Mouse (Mus musculus) liver, embryonic 11.5 days (tissue): ENCODE measurements around the gene Calml4. TPM values are rescaled to one million over a fixed set of nuclear protein-coding genes. Genes with fewer than 3 reads are reported as not detected.

Experiments used
- ATAC-seq: fragments of 200-750 bp; cut with Nextera tagmentation; replicated peaks from 2 replicates; pipeline ENCODE4 v1.8.0; 2017; ENCODE audit warnings: moderate number of reproducible peaks, mild to moderate bottlenecking, moderate TSS enrichment, moderate library complexity; ENCODE audit not compliant: low FRiP score
- DNase-seq: peaks from one replicate; pipeline ENCODE4 v3.0.0-alpha.2; 2017; ENCODE audit warnings: low spot score
- H3K27ac ChIP-seq: fragments of 300-500 bp; sonication (generic); 2 replicates; pipeline ENCODE4 v1.5.1; 2014; ENCODE audit warnings: mild to moderate bottlenecking, low read depth, low read length, control low read depth
- H3K27me3 ChIP-seq: fragments of 300-500 bp; sonication (generic); replicated peaks from 2 replicates; pipeline ENCODE4 v1.6.1; 2014; ENCODE audit warnings: low read length, mixed read lengths; ENCODE audit not compliant: control insufficient read depth, insufficient read depth
- H3K36me3 ChIP-seq: fragments of 300-500 bp; sonication (generic); 2 replicates; pipeline ENCODE4 v1.6.1; 2014; ENCODE audit warnings: mild to moderate bottlenecking, low read length, moderate library complexity, mixed read lengths; ENCODE audit not compliant: control insufficient read depth, insufficient read depth
- H3K4me1 ChIP-seq: fragments of 300-500 bp; sonication (generic); replicated peaks from 2 replicates; pipeline ENCODE4 v1.6.1; 2014; ENCODE audit warnings: low read length, mixed read lengths; ENCODE audit not compliant: control insufficient read depth, insufficient read depth
- H3K4me2 ChIP-seq: fragments of 300-500 bp; sonication (generic); 2 replicates; pipeline ENCODE4 v1.6.1; 2014; ENCODE audit warnings: mild to moderate bottlenecking, control low read depth, moderate library complexity
- H3K4me3 ChIP-seq: fragments of 300-500 bp; sonication (generic); 2 replicates; pipeline ENCODE4 v1.5.1; 2014; ENCODE audit warnings: low read depth, low read length, control low read depth
- H3K9ac ChIP-seq: fragments of 300-500 bp; sonication (generic); 2 replicates; pipeline ENCODE4 v1.6.1; 2014; ENCODE audit warnings: low read depth, low read length, control low read depth
- H3K9me3 ChIP-seq: fragments of 300-500 bp; sonication (generic); 2 replicates; pipeline ENCODE4 v1.6.1; 2016; ENCODE audit warnings: low read length, inconsistent platforms, mixed read lengths; ENCODE audit not compliant: control insufficient read depth
- WGBS: fragments of 180-500 bp; shearing (Covaris S2); extraction: QIAGEN DNeasy Blood & Tissue Kit; methylation state at CpG from one replicate; pipeline ENCODE4 v1.1.7; 2014; 5-methylcytosine and 5-hydroxymethylcytosine counted together
- polyA plus RNA-seq: library from polyadenylated mRNA; unstranded; fragments of >200 nt; fragmentation: Nextera tagmentation; extraction: Ambion mirVana; gene quantifications from 2 replicates; pipeline ENCODE4 v1.2.1, GENCODE M21; 2014

Gene Calml4
- polyA plus RNA-seq, 1 experiment from 2014 or later = 1.8 TPM

DNA sequence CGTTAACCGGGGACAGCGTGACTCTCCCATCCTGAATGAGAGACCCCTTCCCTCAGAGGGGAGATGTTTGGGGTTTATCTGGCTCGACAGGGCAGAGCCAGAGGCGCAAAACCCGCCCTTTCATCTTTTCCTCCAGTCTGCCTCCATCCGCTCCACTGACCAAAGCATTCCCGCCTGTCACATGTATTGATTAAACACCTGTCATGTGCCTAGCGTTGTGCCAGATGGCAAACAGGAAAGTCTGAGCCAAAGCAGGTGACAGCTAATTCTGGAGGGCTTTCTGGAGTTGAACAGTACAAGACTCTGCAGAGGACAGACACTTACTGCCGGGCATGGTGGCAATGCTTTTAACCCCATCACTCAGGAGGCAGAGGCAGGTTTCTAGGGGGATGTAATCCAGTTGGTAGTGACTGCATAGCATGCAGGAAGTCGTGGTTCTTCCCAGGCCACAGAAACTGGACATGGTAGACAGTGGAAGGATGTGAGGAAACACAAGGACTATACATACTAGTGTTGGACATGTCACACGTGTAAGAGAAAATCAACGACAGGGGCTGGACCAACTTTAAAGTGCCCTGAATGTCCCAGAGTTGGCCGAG lies 18.6 kb upstream of the Calml4 start:
- H3K4me1 ChIP-seq = peaks cover 26% of the 10 kb centered on the region
- DNase-seq (no peak), ATAC-seq (no peak; the same call in 1 of the 2 replicates)
- peak overlapping the region; percentile 89 for H3K27ac ChIP-seq
- peak overlapping the region; percentile 79 for H3K4me3 ChIP-seq
- WGBS = 10% methylated on average over 14 of the region's 14 CpGs
- no peaks in the 10 kb centered on the region for H3K27me3 ChIP-seq
- peak overlapping the region; percentile 96 for H3K9ac ChIP-seq
- H3K4me2 ChIP-seq = peak overlapping the region; percentile 77
- H3K9me3 ChIP-seq = no peaks in the 10 kb centered on the region
- H3K36me3 ChIP-seq = no peaks in the 10 kb centered on the region

- H3K4me2 ChIP-seq = no peak overlapping the region
- ATAC-seq (no peak), DNase-seq (no peak)
- H3K9me3 ChIP-seq = no peaks in the 10 kb centered on the region
- H3K4me1 ChIP-seq = peaks cover 26% of the 10 kb centered on the region
- H3K27ac ChIP-seq = no peak overlapping the region
- WGBS = 80% methylated on average over 10 of the region's 10 CpGs
- H3K9ac ChIP-seq = no peak overlapping the region
- H3K36me3 ChIP-seq = peaks cover 3% of the 10 kb centered on the region; the same call in 1 of the 2 replicates
- no peak overlapping the region for H3K4me3 ChIP-seq
- no peaks in the 10 kb centered on the region for H3K27me3 ChIP-seq
Measured at GRCm38 (mm10) chr9:62843356-62844024, 14.4 kb upstream of the Calml4 start.

- Histone ChIP-seq H3K9ac (no peak overlapping the region), H3K4me1 (peaks cover 20% of the 10 kb centered on the region), H3K9me3 (no peaks in the 10 kb centered on the region), H3K4me2 (no peak overlapping the region), H3K27me3 (no peaks in the 10 kb centered on the region), H3K27ac (no peak overlapping the region), H3K36me3 (peaks cover 3% of the 10 kb centered on the region; the same call in 1 of the 2 replicates), H3K4me3 (no peak overlapping the region)
- 90% methylated on average over 5 of the region's 5 CpGs for WGBS
- DNase-seq = no peak
- no peak for ATAC-seq
Measured at GRCm38 (mm10) chr9:62844461-62844860, 13.4 kb upstream of the Calml4 start.

GRCm38 (mm10) chr9:62847694-62848093 lies 10.2 kb upstream of the Calml4 start:
- Histone ChIP-seq H3K9ac (no peak overlapping the region), H3K27me3 (no peaks in the 10 kb centered on the region), H3K9me3 (no peaks in the 10 kb centered on the region), H3K4me2 (no peak overlapping the region), H3K27ac (no peak overlapping the region), H3K36me3 (peaks cover 7% of the 10 kb centered on the region; the same call in 1 of the 2 replicates), H3K4me3 (no peak overlapping the region), H3K4me1 (peaks cover 6% of the 10 kb centered on the region)
- peak; percentile 82 for DNase-seq
- peak; percentile 69 for ATAC-seq
- WGBS = 3% methylated on average over 3 of the region's 3 CpGs

DNA sequence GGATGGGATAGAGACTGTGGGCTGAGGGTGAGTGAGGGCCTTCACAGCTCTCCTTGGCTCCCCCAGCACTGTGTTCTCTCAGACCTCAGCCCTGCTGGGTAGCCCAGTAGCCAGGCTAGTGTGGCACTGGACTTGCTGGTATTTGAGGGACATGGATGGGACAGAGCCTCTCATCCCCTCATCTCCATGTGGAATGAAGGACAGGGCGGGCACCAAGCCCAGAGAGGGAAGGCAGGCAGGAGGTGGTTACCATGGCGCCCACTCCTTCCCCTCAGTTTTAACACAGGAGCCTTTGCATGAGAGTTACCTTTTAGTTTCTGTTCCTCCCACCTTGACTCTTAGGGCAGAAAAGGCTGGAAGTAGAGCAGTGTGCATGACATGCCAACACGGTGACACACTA lies 9.2 kb upstream of the Calml4 start:
- Histone ChIP-seq H3K9me3 (no peaks in the 10 kb centered on the region), H3K36me3 (peaks cover 7% of the 10 kb centered on the region; the same call in 1 of the 2 replicates), H3K4me2 (no peak overlapping the region), H3K27me3 (no peaks in the 10 kb centered on the region), H3K4me1 (peaks cover 4% of the 10 kb centered on the region), H3K9ac (no peak overlapping the region), H3K27ac (no peak overlapping the region), H3K4me3 (no peak overlapping the region)
- WGBS = 95% methylated on average over 3 of the region's 3 CpGs
- ATAC-seq (no peak), DNase-seq (no peak)

DNA sequence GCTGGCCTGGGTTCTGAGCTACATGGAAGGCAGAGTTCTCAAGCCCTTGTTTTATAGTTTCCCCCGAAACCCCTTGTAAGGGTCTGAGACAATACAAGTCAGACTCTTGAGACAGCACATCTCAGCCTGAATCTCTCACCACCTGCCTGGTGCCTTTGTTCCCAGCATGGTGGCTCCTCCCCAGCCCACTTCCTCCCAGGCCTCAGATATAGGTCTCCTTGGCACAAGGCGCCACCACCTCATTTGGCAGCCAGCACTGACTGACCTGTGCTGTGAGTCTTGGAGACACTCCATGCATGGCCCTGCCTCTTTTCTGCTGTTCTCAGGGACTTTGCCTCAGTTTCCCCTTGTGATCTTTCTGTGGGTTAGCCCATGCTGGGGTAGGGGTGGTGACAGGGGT lies 6.3 kb upstream of the Calml4 start:
- no peak overlapping the region for H3K4me2 ChIP-seq
- peaks cover 4% of the 10 kb centered on the region for H3K4me1 ChIP-seq
- no peak overlapping the region for H3K9ac ChIP-seq
- no peak overlapping the region for H3K4me3 ChIP-seq
- no peak overlapping the region for H3K27ac ChIP-seq
- WGBS = 81% methylated on average over 2 of the region's 2 CpGs
- H3K36me3 ChIP-seq = peaks cover 4% of the 10 kb centered on the region; the same call in 1 of the 2 replicates
- H3K27me3 ChIP-seq = no peaks in the 10 kb centered on the region
- DNase-seq (no peak), ATAC-seq (no peak)
- no peaks in the 10 kb centered on the region for H3K9me3 ChIP-seq

DNA sequence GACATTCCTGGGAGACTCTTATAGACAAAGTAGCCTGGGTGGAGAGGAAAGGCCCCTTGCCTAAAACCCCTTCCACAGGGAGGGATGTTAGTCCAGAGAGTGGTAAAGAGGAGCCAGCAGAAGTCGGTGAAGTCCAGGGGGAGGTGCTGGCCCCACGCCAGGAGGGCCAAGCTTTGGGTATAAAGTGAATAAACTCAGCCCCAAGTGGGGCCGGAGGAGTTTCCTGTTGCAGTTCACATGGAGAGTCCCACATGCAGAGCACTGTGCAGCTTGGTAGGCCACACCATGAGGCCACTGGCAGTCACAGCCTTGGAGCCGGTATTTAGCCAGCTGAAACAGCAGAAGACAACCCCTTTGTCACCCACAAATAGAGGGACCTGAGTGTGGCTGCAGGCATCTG lies 3.4 kb upstream of the Calml4 start:
- no peak overlapping the region for H3K4me2 ChIP-seq
- H3K27ac ChIP-seq = no peak overlapping the region
- 53% methylated on average over 4 of the region's 4 CpGs for WGBS
- ATAC-seq (no peak), DNase-seq (no peak)
- H3K4me1 ChIP-seq = peaks cover 17% of the 10 kb centered on the region
- H3K9ac ChIP-seq = no peak overlapping the region
- no peaks in the 10 kb centered on the region for H3K27me3 ChIP-seq
- no peaks in the 10 kb centered on the region for H3K9me3 ChIP-seq
- no peak overlapping the region for H3K4me3 ChIP-seq
- peaks cover 4% of the 10 kb centered on the region; the same call in 1 of the 2 replicates for H3K36me3 ChIP-seq

- ATAC-seq = no peak
- 64% methylated on average over 9 of the region's 9 CpGs for WGBS
Measured at GRCm38 (mm10) chr9:62857216-62857615, 664 bp upstream of the Calml4 start.

More at GRCm38 (mm10) chr9:62857216-62857615, 664 bp upstream of the Calml4 start:
- H3K4me3 ChIP-seq = no peak overlapping the region
- peak overlapping the region; percentile 19; the same call in 1 of the 2 replicates for H3K27ac ChIP-seq
- H3K4me2 ChIP-seq = no peak overlapping the region
- H3K27me3 ChIP-seq = no peaks in the 10 kb centered on the region
- no peak overlapping the region for H3K9ac ChIP-seq
- DNase-seq = no peak
- H3K36me3 ChIP-seq = no peaks in the 10 kb centered on the region
- H3K4me1 ChIP-seq = peaks cover 17% of the 10 kb centered on the region
- H3K9me3 ChIP-seq = no peaks in the 10 kb centered on the region
